Mouse (Mus musculus) testis, adult 2 months (tissue): ENCODE data around the gene Gm6358.

ENCODE experiments used
- CTCF ChIP-seq: fragments of 200-500 bp; IDR thresholded peaks from 2 replicates; pipeline ENCODE4 v1.5.1; 2012; ENCODE audit warnings: low read depth, mild to moderate bottlenecking, inconsistent platforms, low read length, moderate library complexity; ENCODE audit not compliant: control insufficient read depth, insufficient read depth, insufficient replicate concordance
- POLR2A ChIP-seq: fragments of 200-500 bp; IDR thresholded peaks from 2 replicates; pipeline ENCODE4 v1.6.1; 2012; ENCODE audit warnings: low read depth, mild to moderate bottlenecking, inconsistent platforms, low read length, moderate library complexity; ENCODE audit not compliant: control insufficient read depth

DNA sequence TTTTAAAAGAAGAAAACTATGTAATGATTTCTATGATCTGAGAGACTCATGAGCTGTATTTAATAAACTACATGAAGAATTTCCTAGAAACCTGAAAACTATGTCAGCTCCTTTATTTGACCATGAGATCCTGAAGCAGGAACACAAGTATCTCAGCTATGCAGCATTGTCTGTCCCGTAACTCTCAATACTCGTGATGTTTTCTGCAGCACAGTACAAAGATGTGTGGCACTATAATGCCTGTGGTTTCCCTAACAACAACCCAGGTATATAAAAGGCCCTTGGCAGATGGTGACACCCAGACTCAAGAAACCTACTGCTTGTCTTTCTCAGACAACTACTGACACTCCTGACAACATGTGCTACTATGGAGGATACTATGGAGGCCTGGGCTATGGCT, 33.8 kb downstream of the Gm6358 start, which contains the start of gene 1110057P08Rik:
- TF ChIP-seq CTCF: no peak
- no peak for TF ChIP-seq POLR2A
